In the genomic region with DNA sequence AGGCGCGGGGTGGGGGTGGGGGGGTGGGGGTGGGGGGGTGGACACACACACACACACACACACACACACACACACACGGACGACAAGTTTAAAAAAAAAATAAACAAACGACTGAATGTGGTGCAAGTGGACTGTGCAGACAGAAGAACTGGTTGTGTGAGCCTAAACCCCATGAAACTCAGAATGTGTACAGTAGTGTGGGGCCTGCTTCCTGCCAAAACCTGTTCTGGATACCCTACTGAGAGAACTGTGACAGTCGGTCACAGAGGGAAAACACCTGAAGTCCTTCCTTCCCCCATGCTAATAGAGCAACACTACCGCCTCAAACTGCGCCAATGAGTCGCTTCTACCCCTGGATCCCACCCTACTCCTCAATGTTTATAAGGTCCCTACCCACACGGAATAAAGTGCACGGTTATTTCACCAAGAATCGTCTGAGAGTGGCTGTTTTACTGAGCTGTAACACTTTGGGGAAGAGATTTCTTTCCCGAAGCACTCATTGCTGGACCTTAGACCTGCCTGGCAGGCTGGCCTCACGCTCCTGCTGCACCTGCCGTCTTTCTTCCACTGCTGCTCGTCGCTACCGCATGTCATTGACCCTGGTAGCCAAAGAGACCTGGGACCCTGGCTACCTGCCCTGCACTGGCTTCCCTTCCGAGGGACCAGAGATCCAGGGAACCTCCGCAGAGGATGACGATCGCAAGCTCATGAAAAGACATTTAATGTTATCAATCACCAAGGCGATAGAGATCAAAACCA, we compare ENCODE assay signal across 22 mouse cellular contexts. TPM values are rescaled to one million over a fixed set of nuclear protein-coding genes. Genes with fewer than 3 reads are reported as not detected.
A peak's percentile ranks its signal among the peaks of the same experiment; 100 is the strongest.
DNase-seq lines count a peak whose midpoint lies in the region; ATAC-seq and TF ChIP-seq lines count a peak whose summit lies in the region.
"Had no signal": no experiment of that assay in that cellular context is flagged by ENCODE, and none has a peak within 500 bp of the region (broad histone marks: within the 10 kb centered on the region; RNA-seq: fewer than 3 reads in every experiment).

No protein-coding gene starts in this region.

- TF ChIP-seq EP300 in liver, postnatal 0 days (IDR thresholded peaks at IDR 0.05; ENCODE audit: low read depth): no peak

- H3K9ac ChIP-seq in intestine, embryonic 15.5 days: no peak overlapping the region
- no peak overlapping the region for H3K9ac ChIP-seq in liver, postnatal 0 days (replicated peaks)
- H3K9ac ChIP-seq: embryonic facial prominence, embryonic 13.5 days; forebrain, postnatal 0 days; heart, embryonic 15.5 days; limb, embryonic 12.5 days; liver, embryonic 13.5 days; neural tube, embryonic 12.5 days had no signal

- H3K9me3 ChIP-seq in intestine, embryonic 15.5 days: no peaks in the 10 kb centered on the region
- peaks cover 12% of the 10 kb centered on the region for H3K9me3 ChIP-seq in liver, postnatal 0 days (ENCODE audit: low read length)
- H3K9me3 ChIP-seq: embryonic facial prominence, embryonic 13.5 days; heart, embryonic 15.5 days; liver, embryonic 13.5 days had no signal

- H3K36me3 ChIP-seq in intestine, embryonic 15.5 days: no peaks in the 10 kb centered on the region
- no peaks in the 10 kb centered on the region for H3K36me3 ChIP-seq in liver, postnatal 0 days (replicated peaks; ENCODE audit: insufficient read depth, low read length)
- H3K36me3 ChIP-seq: embryonic facial prominence, embryonic 13.5 days; heart, embryonic 15.5 days; hindbrain, embryonic 10.5 days; limb, embryonic 12.5 days; liver, embryonic 13.5 days; neural tube, embryonic 12.5 days had no signal

- DNase-seq in urinary bladder, postnatal 14 days (ENCODE audit: low spot score): peak; percentile 29
- DNase-seq in urinary bladder, adult 2 months (ENCODE audit: low spot score): no peak
- DNase-seq in kidney, postnatal 25 days: peak; percentile 46 to 78
- DNase-seq in Muller cell, postnatal 12 days (ENCODE audit: inconsistent ontology term): no peak
- DNase-seq in embryo, embryonic 11 days: no peak
- no peak for DNase-seq in liver, postnatal 0 days
- DNase-seq: adrenal gland, postnatal 25 days; cerebellum, adult 2 months; heart, adult 2 months; layer of hippocampus, adult 9-11 months; liver, embryonic 13.5 days; lung, postnatal 36 days had no signal

- peak overlapping the region; percentile 35 for H3K4me2 ChIP-seq in intestine, embryonic 15.5 days (replicated peaks)
- no peak overlapping the region for H3K4me2 ChIP-seq in liver, postnatal 0 days (ENCODE audit: low read depth, low read length)
- H3K4me2 ChIP-seq: embryonic facial prominence, embryonic 13.5 days; heart, embryonic 15.5 days; limb, embryonic 12.5 days; liver, embryonic 13.5 days; midbrain, embryonic 11.5 days; neural tube, embryonic 12.5 days had no signal

- no peaks in the 10 kb centered on the region for H3K4me1 ChIP-seq in intestine, embryonic 15.5 days (replicated peaks)
- H3K4me1 ChIP-seq in liver, postnatal 0 days (ENCODE audit: insufficient read depth): no peaks in the 10 kb centered on the region
- H3K4me1 ChIP-seq: embryonic facial prominence, embryonic 13.5 days; heart, embryonic 15.5 days; hindbrain, embryonic 10.5 days; liver, embryonic 13.5 days; neural tube, embryonic 12.5 days had no signal

- TF ChIP-seq CTCF in liver, postnatal 0 days (IDR thresholded peaks at IDR 0.05; ENCODE audit: low read depth): no peak

- peak; percentile 89 for ATAC-seq in intestine, embryonic 15.5 days
- no peak for ATAC-seq in liver, postnatal 0 days
- ATAC-seq: activated CD4-positive, CD25-positive, alpha-beta regulatory T cell, adult 4 months; forebrain, postnatal 0 days; inflammation-experienced regulatory T-cells, adult 6 months had no signal

- H3K27me3 ChIP-seq in intestine, embryonic 15.5 days (replicated peaks): no peaks in the 10 kb centered on the region
- H3K27me3 ChIP-seq in liver, postnatal 0 days (ENCODE audit: insufficient read depth, low read length): peaks cover 52% of the 10 kb centered on the region
- H3K27me3 ChIP-seq: embryonic facial prominence, embryonic 13.5 days; heart, embryonic 15.5 days; neural tube, embryonic 12.5 days had no signal

- no peak overlapping the region for H3K4me3 ChIP-seq in intestine, embryonic 15.5 days (replicated peaks)
- H3K4me3 ChIP-seq in liver, postnatal 0 days (ENCODE audit: low read depth, low read length): no peak overlapping the region
- H3K4me3 ChIP-seq: embryonic facial prominence, embryonic 13.5 days; heart, adult 2 months; heart, embryonic 15.5 days; hindbrain, embryonic 10.5 days; limb, embryonic 12.5 days; liver, embryonic 13.5 days; neural tube, embryonic 12.5 days had no signal

- peak overlapping the region; percentile 66; the same call in 1 of the 2 replicates for H3K27ac ChIP-seq in intestine, embryonic 15.5 days
- no peak overlapping the region for H3K27ac ChIP-seq in liver, postnatal 0 days (ENCODE audit: low read depth)
- H3K27ac ChIP-seq: embryonic facial prominence, embryonic 13.5 days; heart, adult 2 months; heart, embryonic 15.5 days; hindbrain, embryonic 10.5 days; limb, embryonic 12.5 days; liver, embryonic 13.5 days; neural tube, embryonic 12.5 days had no signal

- 47% methylated on average over 23 of the region's 23 CpGs for WGBS in intestine, embryonic 15.5 days
- WGBS in liver, postnatal 0 days (ENCODE audit: insufficient replicate concordance): 51% methylated on average over 23 of the region's 23 CpGs

RNA-seq across cellular contexts. Expression of gene Slc25a36, which starts 13.2 kb away (rescaled TPM):
- polyA plus RNA-seq in urinary bladder, adult 2 months (2012; rRNA removed): 56.2 and 59.7 TPM in 2 replicates
- 58.0 and 63.1 TPM in 2 replicates for polyA plus RNA-seq in intestine, embryonic 15.5 days (2015; fragmentation: Nextera tagmentation; extraction: Ambion mirVana)
- polyA plus RNA-seq in liver, postnatal 0 days (2015; fragmentation: Nextera tagmentation; extraction: Ambion mirVana): 4.3 and 4.8 TPM in 2 replicates

Comparison
In these comparisons a context has a peak if more than half of its experiments do, and no peak if none do; other contexts are left out.
1. DNase-seq: peak in urinary bladder, postnatal 14 days (single experiment) and kidney, postnatal 25 days (2 of 2); none in urinary bladder, adult 2 months (single experiment), Muller cell, postnatal 12 days (single experiment), embryo, embryonic 11 days (single experiment) and liver, postnatal 0 days (single experiment).